Mouse (Mus musculus): Measurements from ENCODE around the gene 5430427O19Rik. TPM values are rescaled to one million over a fixed set of nuclear protein-coding genes. Genes with fewer than 3 reads are reported as not detected.

The 5430427O19Rik gene
- polyA plus RNA-seq (2017; shearing (Covaris generic)): 2.4 TPM

DNA sequence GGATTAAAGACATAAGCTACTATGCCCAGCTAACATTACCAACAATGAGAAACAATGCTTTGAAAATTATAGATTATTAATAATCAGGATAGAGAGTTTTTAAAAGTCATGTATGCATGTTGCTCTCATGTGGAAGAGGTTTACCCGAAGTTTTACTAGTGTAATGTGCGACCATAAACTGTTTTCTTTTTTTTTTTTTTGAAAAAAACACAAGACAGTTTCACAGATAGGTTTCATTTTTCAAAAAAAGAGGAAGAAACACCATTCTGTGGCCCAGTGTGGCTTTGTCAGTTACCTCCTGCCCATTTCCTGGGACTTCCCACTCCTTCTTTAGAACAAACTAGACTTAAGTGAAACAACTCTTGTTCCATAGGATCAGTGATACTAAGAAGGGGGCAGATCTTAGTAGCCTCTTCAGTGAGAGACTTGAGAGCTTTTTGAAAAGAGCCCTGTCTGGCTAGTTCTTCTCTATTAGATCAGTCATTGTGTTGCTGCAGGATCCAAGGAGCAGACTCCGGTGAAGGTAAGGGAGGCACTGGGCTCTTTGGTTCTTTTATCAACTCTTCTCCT lies at the start of gene 5430427O19Rik:
TSS of gene 5430427O19Rik (plus strand) at position 441 of the 570 bp plus-strand sequence.

Other genes with a start within 250 kb of the 5430427O19Rik start
- gene Gk, start 93.5 kb upstream of the 5430427O19Rik start, polyA plus RNA-seq (2017; shearing (Covaris generic)): 3.5 TPM
- gene Samt3, start 173.8 kb downstream of the 5430427O19Rik start, polyA plus RNA-seq (2017; shearing (Covaris generic)): not detected